Mouse (Mus musculus): ENCODE results near the gene Pck1. TPM values are rescaled to one million over a fixed set of nuclear protein-coding genes. Genes with fewer than 3 reads are reported as not detected.

The Pck1 gene
- polyA plus RNA-seq, 1 experiment from 2014 or later = 0.54 TPM

DNA sequence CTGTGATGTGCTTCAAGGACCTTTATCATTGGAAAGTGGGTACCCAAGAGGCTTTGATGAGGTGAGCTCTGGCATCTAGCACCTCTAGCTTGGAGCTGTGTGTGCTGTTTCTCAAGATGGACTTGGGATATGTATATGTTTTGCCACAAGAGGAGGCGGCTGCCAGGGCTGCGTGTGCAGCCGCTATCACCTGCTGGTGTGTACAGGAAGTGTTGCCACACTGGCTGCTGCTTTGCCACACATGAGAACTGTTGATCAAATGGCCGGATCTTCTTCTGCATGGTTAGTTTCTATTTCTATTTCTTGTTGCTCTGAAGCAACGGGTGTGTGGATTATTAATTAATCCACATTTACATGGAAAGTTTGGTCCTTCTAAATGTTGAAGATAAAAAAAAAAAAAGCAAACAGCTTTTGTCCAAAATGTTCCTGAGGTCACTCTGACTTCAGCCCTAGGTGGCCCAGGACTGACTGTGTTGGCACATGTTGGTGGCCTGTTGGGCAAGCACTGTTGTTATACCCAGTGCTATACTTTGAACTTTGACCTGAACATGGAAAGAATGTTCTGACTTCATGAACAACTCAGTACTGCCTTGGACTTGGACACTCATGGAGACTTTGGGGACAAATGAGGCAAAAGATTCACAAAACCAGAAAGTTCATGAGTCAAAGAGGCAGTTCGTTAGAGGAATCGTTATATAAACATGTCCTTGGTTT lies 28.7 kb upstream of the Pck1 start:
- no peaks in the 10 kb centered on the region for H3K36me3 ChIP-seq (replicated peaks)
- 58% methylated on average over 7 of the region's 7 CpGs for WGBS (ENCODE audit: insufficient replicate concordance)
- H3K9me3 ChIP-seq (replicated peaks) = no peaks in the 10 kb centered on the region
- H3K4me1 ChIP-seq (replicated peaks) = peaks cover 20% of the 10 kb centered on the region
- no peak overlapping the region for H3K4me2 ChIP-seq
- H3K27me3 ChIP-seq = peaks cover 18% of the 10 kb centered on the region
- H3K9ac ChIP-seq = no peak overlapping the region
- ATAC-seq (ENCODE audit: insufficient read depth) = no peak
- H3K27ac ChIP-seq (replicated peaks) = no peak overlapping the region
- no peak overlapping the region for H3K4me3 ChIP-seq (replicated peaks)

DNA sequence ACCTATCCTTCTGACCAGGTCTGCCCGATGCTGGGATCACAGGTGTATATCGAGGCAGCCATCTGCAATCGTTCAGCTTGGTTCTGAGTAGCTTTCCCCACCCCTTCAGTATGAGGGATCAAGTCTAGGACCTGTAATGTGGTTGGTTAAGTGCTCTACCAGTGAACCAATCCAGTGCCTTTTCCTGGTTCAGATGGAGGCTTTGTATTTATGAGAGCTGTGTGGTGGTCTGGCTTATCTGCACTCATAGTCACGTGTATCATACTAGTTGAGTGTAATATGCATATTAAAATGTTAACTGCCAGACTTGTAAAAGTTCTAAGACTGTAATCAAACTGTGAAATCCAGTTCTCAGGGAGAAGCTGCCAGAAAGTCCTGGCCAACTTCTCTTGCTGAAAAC lies 26.5 kb upstream of the Pck1 start:
- no peak overlapping the region for H3K4me3 ChIP-seq (replicated peaks)
- no peaks in the 10 kb centered on the region for H3K9me3 ChIP-seq (replicated peaks)
- peaks cover 21% of the 10 kb centered on the region for H3K27me3 ChIP-seq
- no peak overlapping the region for H3K9ac ChIP-seq
- H3K4me1 ChIP-seq (replicated peaks) = no peaks in the 10 kb centered on the region
- no peak overlapping the region for H3K4me2 ChIP-seq
- H3K36me3 ChIP-seq (replicated peaks) = no peaks in the 10 kb centered on the region
- WGBS (ENCODE audit: insufficient replicate concordance) = 62% methylated on average over 4 of the region's 4 CpGs
- no peak overlapping the region for H3K27ac ChIP-seq (replicated peaks)
- ATAC-seq (ENCODE audit: insufficient read depth) = no peak

DNA sequence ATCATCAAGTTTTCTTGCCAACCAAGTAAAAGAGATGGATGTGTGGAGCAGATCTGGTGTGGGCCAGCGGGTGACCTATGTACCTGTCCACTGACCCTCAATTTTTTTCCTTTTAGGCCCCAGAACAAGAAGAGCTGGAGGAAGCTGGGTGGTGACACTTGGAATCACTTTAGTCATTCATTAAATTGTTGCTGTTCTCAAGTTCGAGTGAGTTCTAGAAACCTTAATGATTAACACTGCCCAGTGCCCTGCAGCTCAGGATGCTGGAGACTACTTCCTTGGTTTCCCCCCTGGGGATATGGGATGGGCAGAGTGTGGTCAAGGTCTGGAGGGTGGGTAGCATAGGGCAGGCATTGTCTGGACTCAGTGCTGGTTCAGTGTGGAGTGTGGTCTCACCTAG lies 23.7 kb upstream of the Pck1 start:
- Histone ChIP-seq H3K27me3 (peaks cover 28% of the 10 kb centered on the region), H3K27ac (replicated peaks) (no peak overlapping the region), H3K4me1 (replicated peaks) (no peaks in the 10 kb centered on the region), H3K4me3 (replicated peaks) (no peak overlapping the region), H3K4me2 (no peak overlapping the region), H3K9ac (no peak overlapping the region), H3K36me3 (replicated peaks) (no peaks in the 10 kb centered on the region), H3K9me3 (replicated peaks) (no peaks in the 10 kb centered on the region)
- no peak for ATAC-seq (ENCODE audit: insufficient read depth)
- WGBS (ENCODE audit: insufficient replicate concordance) = 37% methylated on average over 2 of the region's 2 CpGs

DNA sequence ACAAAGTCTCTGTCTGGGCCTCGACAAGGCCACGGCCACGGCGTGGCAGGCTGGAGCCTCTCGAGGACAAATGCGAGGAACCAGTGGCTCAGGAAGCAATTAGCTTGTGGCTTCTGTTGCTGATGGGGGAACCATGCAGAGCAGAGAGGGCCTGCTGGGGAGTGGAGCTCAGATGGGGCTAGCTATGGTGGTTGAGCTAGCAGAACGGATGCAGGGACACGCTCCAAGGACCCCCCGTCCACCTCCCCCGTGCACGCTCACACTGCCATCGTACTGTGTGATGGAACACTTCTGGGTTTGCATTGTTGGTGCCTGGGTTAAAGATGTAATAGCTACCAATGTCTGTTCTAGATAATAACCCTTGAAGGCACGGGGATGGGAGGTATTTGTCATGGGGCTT lies 20.6 kb upstream of the Pck1 start:
- Histone ChIP-seq H3K9me3 (replicated peaks) (no peaks in the 10 kb centered on the region), H3K4me3 (replicated peaks) (no peak overlapping the region), H3K27me3 (peaks cover 48% of the 10 kb centered on the region), H3K9ac (no peak overlapping the region), H3K4me1 (replicated peaks) (no peaks in the 10 kb centered on the region), H3K4me2 (no peak overlapping the region), H3K27ac (replicated peaks) (no peak overlapping the region), H3K36me3 (replicated peaks) (no peaks in the 10 kb centered on the region)
- ATAC-seq (ENCODE audit: insufficient read depth) = no peak
- 74% methylated on average over 13 of the region's 13 CpGs for WGBS (ENCODE audit: insufficient replicate concordance)

DNA sequence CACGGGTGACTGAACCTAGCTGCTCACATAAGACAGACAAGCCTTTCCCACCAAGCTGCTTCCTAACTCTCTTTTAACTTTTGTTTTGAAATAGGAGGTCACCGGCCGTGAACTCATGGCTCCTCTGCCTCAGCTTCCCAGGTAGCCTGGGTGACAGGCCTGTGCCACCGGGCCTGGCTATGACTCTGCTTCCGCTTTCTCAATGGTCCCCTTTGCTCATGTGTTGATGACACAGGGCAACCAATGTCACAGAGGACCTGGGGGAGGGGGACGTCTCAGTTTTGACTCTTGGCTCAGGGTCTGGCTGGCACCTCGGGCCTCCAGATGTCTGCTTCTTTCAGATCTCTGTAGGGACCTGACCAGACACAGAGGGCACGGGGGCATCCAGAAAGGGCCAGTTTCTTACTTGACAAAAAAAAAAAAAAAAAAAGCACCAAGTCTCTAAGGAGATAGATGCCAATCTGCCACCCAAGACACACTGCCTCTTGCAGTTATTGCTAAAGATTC lies 20.0 kb upstream of the Pck1 start:
- no peak overlapping the region for H3K27ac ChIP-seq (replicated peaks)
- no peaks in the 10 kb centered on the region for H3K36me3 ChIP-seq (replicated peaks)
- no peak overlapping the region for H3K4me3 ChIP-seq (replicated peaks)
- no peak overlapping the region for H3K4me2 ChIP-seq
- whole genome bisulfite sequencing (ENCODE audit: insufficient replicate concordance) = 60% methylated on average over 8 of the region's 8 CpGs
- no peaks in the 10 kb centered on the region for H3K9me3 ChIP-seq (replicated peaks)
- H3K9ac ChIP-seq = no peak overlapping the region
- no peaks in the 10 kb centered on the region for H3K4me1 ChIP-seq (replicated peaks)
- H3K27me3 ChIP-seq = peaks cover 54% of the 10 kb centered on the region
- ATAC-seq (ENCODE audit: insufficient read depth) = no peak

DNA sequence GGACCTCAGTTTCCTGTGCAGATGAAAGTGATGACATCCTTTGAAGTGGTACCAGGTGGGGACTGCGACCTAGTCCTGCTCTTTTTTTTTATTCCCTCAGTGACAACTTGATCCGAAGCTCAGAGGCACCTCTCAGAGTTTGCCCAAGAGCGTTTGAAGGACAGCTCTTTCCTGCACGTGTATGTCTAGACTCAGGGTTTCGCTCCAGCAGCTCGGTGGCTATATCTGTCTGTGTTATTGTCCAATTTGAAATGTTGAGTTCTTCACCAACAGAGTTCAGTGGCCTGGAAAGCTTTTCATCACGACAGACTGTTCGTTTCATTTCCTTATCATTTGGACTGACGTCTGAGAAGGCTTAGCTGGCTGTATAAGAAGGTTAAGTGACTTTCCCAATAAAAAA lies 18.2 kb upstream of the Pck1 start:
- H3K4me1 ChIP-seq (replicated peaks) = no peaks in the 10 kb centered on the region
- H3K9me3 ChIP-seq (replicated peaks) = no peaks in the 10 kb centered on the region
- no peak overlapping the region for H3K27ac ChIP-seq (replicated peaks)
- no peak overlapping the region for H3K9ac ChIP-seq
- no peak overlapping the region for H3K4me3 ChIP-seq (replicated peaks)
- no peak for ATAC-seq (ENCODE audit: insufficient read depth)
- 46% methylated on average over 9 of the region's 9 CpGs for WGBS (ENCODE audit: insufficient replicate concordance)
- no peaks in the 10 kb centered on the region for H3K36me3 ChIP-seq (replicated peaks)
- peaks cover 70% of the 10 kb centered on the region for H3K27me3 ChIP-seq
- H3K4me2 ChIP-seq = no peak overlapping the region

DNA sequence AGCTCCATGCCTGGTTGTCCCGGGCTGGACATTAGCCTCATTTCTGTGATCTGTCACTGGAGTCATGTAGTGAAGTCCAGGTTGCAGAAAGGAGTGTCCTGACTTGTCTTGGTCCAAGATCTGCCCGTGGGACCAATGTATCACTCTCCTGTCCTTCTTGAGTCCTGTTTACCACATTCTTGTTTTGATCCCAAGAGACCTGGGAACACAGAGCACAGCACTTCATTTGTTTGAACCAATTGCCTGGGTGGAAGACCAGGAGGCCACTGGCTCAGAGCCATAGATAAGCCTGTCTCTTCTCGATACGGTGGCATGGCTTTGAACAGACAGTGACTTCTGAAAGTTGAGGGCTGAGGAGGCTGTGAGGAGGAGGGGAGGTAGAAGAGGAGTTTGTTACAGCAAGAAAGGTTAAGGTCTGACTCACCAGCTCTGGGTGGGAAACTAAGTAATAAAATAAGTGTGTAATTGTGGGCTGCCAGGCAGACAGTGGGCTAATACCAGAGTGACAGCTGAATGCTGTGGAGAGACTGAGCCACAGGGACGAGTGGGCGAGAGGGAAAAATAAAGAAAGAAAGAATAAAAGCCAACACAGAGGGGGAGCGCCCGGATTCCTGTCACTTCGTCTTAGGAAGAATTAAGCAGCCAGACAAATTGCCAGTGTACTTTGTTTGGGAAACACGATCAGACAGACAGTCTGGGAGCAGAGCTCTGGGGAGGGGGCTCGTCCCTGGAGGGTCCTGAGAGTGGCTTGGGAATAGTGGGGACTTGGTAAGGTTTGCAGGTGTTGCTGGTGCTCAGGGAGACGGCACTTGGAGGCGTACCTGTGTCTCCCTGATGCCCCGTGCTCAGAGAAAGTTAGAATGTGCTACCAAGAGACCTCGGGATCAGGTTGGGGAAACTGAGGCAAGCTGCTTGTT lies 14.3 kb upstream of the Pck1 start:
- no peak overlapping the region for H3K9ac ChIP-seq
- H3K27me3 ChIP-seq = peaks cover 82% of the 10 kb centered on the region
- no peaks in the 10 kb centered on the region for H3K9me3 ChIP-seq (replicated peaks)
- no peaks in the 10 kb centered on the region for H3K36me3 ChIP-seq (replicated peaks)
- H3K4me2 ChIP-seq = no peak overlapping the region
- WGBS (ENCODE audit: insufficient replicate concordance) = 53% methylated on average over 15 of the region's 15 CpGs
- H3K27ac ChIP-seq (replicated peaks) = no peak overlapping the region
- H3K4me1 ChIP-seq (replicated peaks) = no peaks in the 10 kb centered on the region
- ATAC-seq (ENCODE audit: insufficient read depth) = no peak
- H3K4me3 ChIP-seq (replicated peaks) = no peak overlapping the region

DNA sequence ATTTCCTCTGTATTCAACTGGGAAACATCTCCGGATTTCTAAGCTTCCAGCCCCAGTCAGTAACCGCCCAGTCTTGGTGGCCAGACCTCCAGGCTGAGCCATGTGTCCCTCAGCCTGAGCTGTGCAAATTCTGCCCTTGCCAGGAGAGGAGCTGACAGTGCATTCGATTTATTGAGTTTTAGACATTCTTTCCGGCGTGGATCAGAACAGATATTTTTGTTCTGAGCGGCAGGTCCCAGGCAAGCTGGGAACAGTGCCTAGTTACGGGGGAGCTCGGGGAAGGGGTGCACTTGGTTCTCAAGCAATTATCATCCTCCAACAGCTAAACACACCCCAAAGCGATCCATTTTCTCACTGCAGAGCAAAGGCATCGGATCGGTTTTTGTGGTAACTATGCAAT lies 9.2 kb upstream of the Pck1 start:
- 0 out of 2 replicates have a peak, but pooled peaks cover 10% of the 10 kb centered on the region for H3K4me1 ChIP-seq (replicated peaks)
- H3K9ac ChIP-seq = no peak overlapping the region
- no peak overlapping the region for H3K4me2 ChIP-seq
- H3K27me3 ChIP-seq = peaks cover 63% of the 10 kb centered on the region
- no peaks in the 10 kb centered on the region for H3K9me3 ChIP-seq (replicated peaks)
- ATAC-seq (ENCODE audit: insufficient read depth) = no peak
- 63% methylated on average over 11 of the region's 11 CpGs for WGBS (ENCODE audit: insufficient replicate concordance)
- H3K36me3 ChIP-seq (replicated peaks) = no peaks in the 10 kb centered on the region
- H3K4me3 ChIP-seq (replicated peaks) = no peak overlapping the region
- no peak overlapping the region for H3K27ac ChIP-seq (replicated peaks)

DNA sequence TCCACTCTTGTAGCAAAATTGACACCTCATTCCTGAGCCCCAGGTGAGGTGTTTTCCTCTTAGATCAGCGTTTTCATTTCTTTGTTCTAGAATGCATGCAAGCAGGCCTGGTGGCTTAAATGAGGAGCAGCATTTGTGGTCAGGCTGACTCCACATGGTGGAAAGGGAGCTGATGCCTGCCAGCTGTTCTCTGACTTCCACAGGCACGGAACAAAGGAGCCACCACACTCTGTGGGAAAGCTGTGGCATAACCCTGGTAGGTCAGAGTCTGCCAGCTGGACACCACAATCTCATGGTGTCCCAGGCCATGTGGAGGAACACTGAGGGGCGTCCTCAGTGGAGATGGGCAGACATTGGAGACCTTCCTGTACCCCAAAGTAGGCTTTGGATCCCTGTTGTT lies 7.0 kb upstream of the Pck1 start:
- Histone ChIP-seq H3K4me2 (no peak overlapping the region), H3K27ac (replicated peaks) (no peak overlapping the region), H3K27me3 (peaks cover 53% of the 10 kb centered on the region), H3K4me1 (replicated peaks) (0 out of 2 replicates have a peak, but pooled peaks cover 10% of the 10 kb centered on the region), H3K9me3 (replicated peaks) (no peaks in the 10 kb centered on the region), H3K4me3 (replicated peaks) (no peak overlapping the region), H3K9ac (no peak overlapping the region), H3K36me3 (replicated peaks) (no peaks in the 10 kb centered on the region)
- WGBS (ENCODE audit: insufficient replicate concordance) = 41% methylated on average over 3 of the region's 3 CpGs
- no peak for ATAC-seq (ENCODE audit: insufficient read depth)

DNA sequence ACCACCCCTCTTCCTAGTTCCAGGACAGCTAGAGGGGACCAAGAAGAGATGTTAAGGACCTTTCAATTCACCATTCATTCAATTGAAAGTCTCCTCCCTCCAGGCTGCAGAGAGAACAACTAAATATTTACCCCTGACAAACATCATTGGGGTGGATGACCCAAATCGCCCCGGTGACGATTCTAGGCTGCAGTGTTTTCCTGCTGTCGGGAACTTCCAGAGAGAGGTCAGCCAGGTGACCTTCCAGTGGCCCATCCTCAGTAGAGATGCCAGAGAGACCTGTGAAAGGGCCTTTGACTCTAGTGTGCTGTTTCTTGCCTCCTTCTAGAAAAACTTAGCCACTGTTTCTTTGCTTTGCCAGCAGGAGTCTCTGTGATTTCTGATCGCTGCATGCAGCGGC lies 6.1 kb upstream of the Pck1 start:
- Histone ChIP-seq H3K36me3 (replicated peaks) (no peaks in the 10 kb centered on the region), H3K4me2 (no peak overlapping the region), H3K4me1 (replicated peaks) (peaks cover 13% of the 10 kb centered on the region; the same call in 1 of the 2 replicates), H3K27ac (replicated peaks) (no peak overlapping the region), H3K27me3 (peaks cover 46% of the 10 kb centered on the region), H3K9ac (no peak overlapping the region), H3K9me3 (replicated peaks) (no peaks in the 10 kb centered on the region), H3K4me3 (replicated peaks) (no peak overlapping the region)
- ATAC-seq (ENCODE audit: insufficient read depth) = peak; percentile 54
- 63% methylated on average over 6 of the region's 6 CpGs for WGBS (ENCODE audit: insufficient replicate concordance)

DNA sequence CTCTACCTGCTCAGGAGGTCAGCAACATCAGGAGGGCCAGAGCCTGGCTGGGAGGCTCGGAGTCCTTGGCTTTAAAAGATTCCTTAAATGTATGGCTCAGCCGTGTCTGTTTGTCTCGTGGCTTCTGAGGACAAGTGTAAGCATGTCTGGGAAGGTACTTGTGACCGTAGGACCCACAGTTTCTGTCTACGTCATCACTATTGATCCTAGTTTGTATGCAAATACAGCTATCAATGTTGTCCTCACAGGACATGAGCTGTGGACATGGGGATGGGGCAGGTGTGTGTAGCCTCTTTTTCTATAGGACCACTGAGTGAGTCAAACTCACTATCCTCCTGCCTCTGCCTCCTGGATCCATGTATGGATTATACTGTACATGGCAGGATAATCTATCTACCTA lies 4.8 kb upstream of the Pck1 start:
- 58% methylated on average over 5 of the region's 5 CpGs for WGBS (ENCODE audit: insufficient replicate concordance)
- ATAC-seq (ENCODE audit: insufficient read depth) = no peak

More for the DNA sequence above, 4.8 kb upstream of the Pck1 start:
- Histone ChIP-seq H3K36me3 (replicated peaks) (no peaks in the 10 kb centered on the region), H3K4me3 (replicated peaks) (no peak overlapping the region), H3K27me3 (peaks cover 38% of the 10 kb centered on the region), H3K27ac (replicated peaks) (no peak overlapping the region), H3K4me1 (replicated peaks) (peaks cover 22% of the 10 kb centered on the region), H3K9ac (no peak overlapping the region), H3K9me3 (replicated peaks) (no peaks in the 10 kb centered on the region), H3K4me2 (no peak overlapping the region)

Data from liver, embryonic 15.5 days (tissue).